18 mouse cellular contexts compared by ENCODE assay signal in genomic region chr4:82173461-82174085, GRCm38 (mm10).
DNase-seq lines count a peak whose midpoint lies in the region; ATAC-seq and TF ChIP-seq lines count a peak whose summit lies in the region.
"Had no signal": no experiment of that assay in that cellular context is flagged by ENCODE, and none has a peak within 500 bp of the region (broad histone marks: within the 10 kb centered on the region; RNA-seq: fewer than 3 reads in every experiment).

No protein-coding gene starts in this region.

- H3K4me2 ChIP-seq in intestine, embryonic 14.5 days (ENCODE audit: low read length) = peak overlapping the region; percentile 31
- no peak overlapping the region for H3K4me2 ChIP-seq in intestine, postnatal 0 days (replicated peaks; ENCODE audit: low read depth)
- H3K4me2 ChIP-seq in lung, embryonic 16.5 days (ENCODE audit: low read depth, low read length) = peak overlapping the region; percentile 32
- H3K4me2 ChIP-seq in embryonic facial prominence, embryonic 15.5 days (replicated peaks) = no peak overlapping the region
- 0 out of 2 replicates have a peak overlapping the region, but pooled peaks have one; percentile 10 for H3K4me2 ChIP-seq in limb, embryonic 15.5 days
- H3K4me2 ChIP-seq: forebrain, embryonic 12.5 days; liver, embryonic 11.5 days; midbrain, embryonic 13.5 days had no signal

- no peaks in the 10 kb centered on the region for H3K36me3 ChIP-seq in intestine, embryonic 14.5 days (ENCODE audit: control insufficient read depth, insufficient read depth, low read length)
- H3K36me3 ChIP-seq in intestine, postnatal 0 days (ENCODE audit: control insufficient read depth, insufficient read depth) = no peaks in the 10 kb centered on the region
- H3K36me3 ChIP-seq in lung, embryonic 16.5 days (ENCODE audit: control insufficient read depth, insufficient read depth, low read length) = no peaks in the 10 kb centered on the region
- H3K36me3 ChIP-seq in embryonic facial prominence, embryonic 15.5 days = no peaks in the 10 kb centered on the region
- H3K36me3 ChIP-seq in limb, embryonic 15.5 days = no peaks in the 10 kb centered on the region
- H3K36me3 ChIP-seq: forebrain, embryonic 12.5 days; midbrain, embryonic 13.5 days had no signal

- H3K27me3 ChIP-seq in intestine, embryonic 14.5 days (replicated peaks; ENCODE audit: control insufficient read depth, insufficient read depth, low read length) = no peaks in the 10 kb centered on the region
- no peaks in the 10 kb centered on the region for H3K27me3 ChIP-seq in intestine, postnatal 0 days (replicated peaks; ENCODE audit: control insufficient read depth, insufficient read depth, low read length)
- no peaks in the 10 kb centered on the region for H3K27me3 ChIP-seq in lung, embryonic 16.5 days (ENCODE audit: control insufficient read depth, insufficient read depth, low read depth, low read length)
- H3K27me3 ChIP-seq in embryonic facial prominence, embryonic 15.5 days = no peaks in the 10 kb centered on the region
- no peaks in the 10 kb centered on the region for H3K27me3 ChIP-seq in limb, embryonic 15.5 days
- H3K27me3 ChIP-seq: forebrain, embryonic 12.5 days; midbrain, embryonic 13.5 days had no signal

- no peak overlapping the region for H3K9ac ChIP-seq in intestine, embryonic 14.5 days (ENCODE audit: low read length)
- H3K9ac ChIP-seq in intestine, postnatal 0 days (ENCODE audit: low read depth, low read length) = no peak overlapping the region
- H3K9ac ChIP-seq in lung, embryonic 16.5 days (ENCODE audit: low read length) = peak overlapping the region; percentile 24; the same call in 1 of the 2 replicates
- H3K9ac ChIP-seq in embryonic facial prominence, embryonic 15.5 days = no peak overlapping the region
- H3K9ac ChIP-seq in limb, embryonic 15.5 days = no peak overlapping the region
- H3K9ac ChIP-seq: forebrain, embryonic 12.5 days; midbrain, embryonic 13.5 days had no signal

- no peak overlapping the region for H3K4me3 ChIP-seq in intestine, embryonic 14.5 days (ENCODE audit: low read depth, low read length)
- no peak overlapping the region for H3K4me3 ChIP-seq in intestine, postnatal 0 days (ENCODE audit: low read depth, low read length)
- H3K4me3 ChIP-seq in lung, embryonic 16.5 days (ENCODE audit: low read length) = no peak overlapping the region
- no peak overlapping the region for H3K4me3 ChIP-seq in embryonic facial prominence, embryonic 15.5 days (replicated peaks)
- no peak overlapping the region for H3K4me3 ChIP-seq in limb, embryonic 15.5 days
- H3K4me3 ChIP-seq: forebrain, embryonic 12.5 days; midbrain, embryonic 13.5 days; myocyte had no signal

- no peak for DNase-seq in intestine, embryonic 14.5 days (ENCODE audit: low spot score)
- DNase-seq in lung, postnatal 36 days = no peak
- DNase-seq in spleen, adult 12 weeks (ENCODE audit: low spot score) = no peak
- DNase-seq: adrenal gland, postnatal 36 days; B cell, adult 2 months; cerebellum, adult 8-10 months; gastrocnemius, postnatal 25 days; spleen, adult 18-20 months had no signal

- ATAC-seq in intestine, embryonic 14.5 days (replicated peaks; ENCODE audit: low FRiP score, low TSS enrichment, low read depth) = no peak
- no peak for ATAC-seq in intestine, postnatal 0 days
- ATAC-seq in lung, embryonic 16.5 days (ENCODE audit: low read depth) = peak; percentile 62
- ATAC-seq in embryonic facial prominence, embryonic 15.5 days (ENCODE audit: insufficient number of reproducible peaks, low FRiP score, low TSS enrichment, low read depth) = no peak
- ATAC-seq in limb, embryonic 15.5 days (ENCODE audit: insufficient number of reproducible peaks, low FRiP score, low TSS enrichment, low read depth) = no peak
- ATAC-seq in activated CD4-positive, CD25-positive, alpha-beta regulatory T cell, adult 4 months = no peak
- ATAC-seq: hindbrain, postnatal 0 days; midbrain, embryonic 13.5 days had no signal

- WGBS in intestine, embryonic 14.5 days = 42% methylated on average over 17 of the region's 17 CpGs
- 58% methylated on average over 17 of the region's 17 CpGs for WGBS in intestine, postnatal 0 days
- WGBS in lung, embryonic 16.5 days = 47% methylated on average over 17 of the region's 17 CpGs
- WGBS in embryonic facial prominence, embryonic 15.5 days = 61% methylated on average over 17 of the region's 17 CpGs
- WGBS in limb, embryonic 15.5 days = 50% methylated on average over 17 of the region's 17 CpGs

- peaks cover 5% of the 10 kb centered on the region for H3K4me1 ChIP-seq in intestine, embryonic 14.5 days (replicated peaks; ENCODE audit: control insufficient read depth, insufficient read depth, low read length)
- 0 out of 2 replicates have a peak, but pooled peaks cover 3% of the 10 kb centered on the region for H3K4me1 ChIP-seq in intestine, postnatal 0 days (replicated peaks; ENCODE audit: control insufficient read depth, insufficient read depth, low read length)
- peaks cover 9% of the 10 kb centered on the region; the same call in 1 of the 2 replicates for H3K4me1 ChIP-seq in lung, embryonic 16.5 days (replicated peaks; ENCODE audit: control insufficient read depth, insufficient read depth, low read length)
- H3K4me1 ChIP-seq in embryonic facial prominence, embryonic 15.5 days = peaks cover 17% of the 10 kb centered on the region
- H3K4me1 ChIP-seq in limb, embryonic 15.5 days = peaks cover 25% of the 10 kb centered on the region
- H3K4me1 ChIP-seq: forebrain, embryonic 12.5 days; midbrain, embryonic 13.5 days had no signal

- no peaks in the 10 kb centered on the region for H3K9me3 ChIP-seq in intestine, embryonic 14.5 days (ENCODE audit: control insufficient read depth, low read length)
- H3K9me3 ChIP-seq in intestine, postnatal 0 days (ENCODE audit: control insufficient read depth) = no peaks in the 10 kb centered on the region
- H3K9me3 ChIP-seq in lung, embryonic 16.5 days (ENCODE audit: control insufficient read depth, low read length) = no peaks in the 10 kb centered on the region
- no peaks in the 10 kb centered on the region for H3K9me3 ChIP-seq in embryonic facial prominence, embryonic 15.5 days (replicated peaks)
- H3K9me3 ChIP-seq in limb, embryonic 15.5 days = no peaks in the 10 kb centered on the region
- H3K9me3 ChIP-seq: forebrain, embryonic 12.5 days; midbrain, embryonic 13.5 days had no signal

- peak overlapping the region; percentile 36; the same call in 1 of the 2 replicates for H3K27ac ChIP-seq in intestine, embryonic 14.5 days (ENCODE audit: low read depth)
- no peak overlapping the region for H3K27ac ChIP-seq in intestine, postnatal 0 days (ENCODE audit: low read depth, low read length)
- peak overlapping the region; percentile 67 for H3K27ac ChIP-seq in lung, embryonic 16.5 days (ENCODE audit: low read length)
- H3K27ac ChIP-seq in embryonic facial prominence, embryonic 15.5 days (replicated peaks) = peak overlapping the region; percentile 61
- peak overlapping the region; percentile 65; the same call in 1 of the 2 replicates for H3K27ac ChIP-seq in limb, embryonic 15.5 days
- H3K27ac ChIP-seq: forebrain, embryonic 12.5 days; hindbrain, postnatal 0 days; midbrain, embryonic 13.5 days had no signal

- no peak for TF ChIP-seq CTCF in intestine, postnatal 0 days (IDR thresholded peaks at IDR 0.05; ENCODE audit: low read depth)

Comparison
In these comparisons a context has a peak if more than half of its experiments do, and no peak if none do; other contexts are left out.
1. H3K4me2 ChIP-seq: peak in intestine, embryonic 14.5 days (single experiment), lung, embryonic 16.5 days (single experiment) and limb, embryonic 15.5 days (single experiment); none in intestine, postnatal 0 days (single experiment) and embryonic facial prominence, embryonic 15.5 days (single experiment).